Mouse (Mus musculus): ENCODE measurements at regions not wholly inside any gene's neighbourhood (a gene's known extent, or its start where the extent isn't known, plus 50 kb on each side); places are given as distances from the start of the nearest gene placed in this dataset.

DNA sequence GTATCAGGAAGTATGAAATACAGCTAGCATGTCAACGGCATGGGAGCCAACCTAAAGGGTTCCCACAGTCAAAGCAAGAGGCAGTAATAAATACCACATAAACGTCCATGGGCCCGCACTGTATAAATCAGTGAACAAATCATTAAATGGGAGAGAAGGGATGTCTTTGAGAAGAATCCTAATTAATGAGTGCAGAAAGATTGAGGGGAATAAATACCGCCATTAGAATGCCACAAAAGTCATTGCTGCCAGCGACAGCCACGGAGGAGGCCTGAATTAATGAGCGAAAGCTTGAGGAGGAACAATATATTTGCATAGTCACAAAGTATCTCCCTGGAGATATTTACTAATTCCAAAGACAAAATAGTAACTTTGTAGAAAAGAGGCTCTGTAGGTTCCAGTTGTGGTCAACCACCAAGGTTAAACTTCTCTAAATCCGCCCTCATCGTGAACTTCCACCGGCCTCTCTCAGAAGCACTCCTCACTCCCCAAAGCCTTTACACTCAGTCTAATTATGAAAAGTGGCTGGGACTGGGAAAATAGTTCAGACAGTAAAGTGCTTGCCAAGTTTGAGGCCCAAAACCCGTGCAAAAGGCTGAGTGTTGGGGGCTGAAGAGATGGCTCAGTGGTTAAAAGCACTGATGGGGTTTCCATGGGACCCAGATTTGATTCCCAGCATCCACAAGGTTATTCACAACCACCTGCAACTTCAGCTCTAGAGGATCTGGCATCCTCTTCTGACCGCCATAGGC is 64.4 kb upstream of the Ppp1r26 start:
- Histone ChIP-seq H3K4me3 (replicated peaks; ENCODE audit: insufficient read depth, low read depth, low read length) (no peak overlapping the region), H3K27ac (ENCODE audit: insufficient read depth, low read length) (no peak overlapping the region), H3K4me1 (ENCODE audit: control insufficient read depth, insufficient read depth, low read length) (peaks cover 25% of the 10 kb centered on the region), H3K27me3 (ENCODE audit: control insufficient read depth, insufficient read depth, low read length) (no peaks in the 10 kb centered on the region)
- 90% methylated on average over 12 of the region's 12 CpGs for WGBS
- TF ChIP-seq POLR2A (IDR thresholded peaks at IDR 0.05; ENCODE audit: borderline replicate concordance, insufficient read depth, low read length) (no peak), CTCF (IDR thresholded peaks at IDR 0.05; ENCODE audit: borderline replicate concordance, insufficient read depth, low read depth, low read length) (no peak)
- no peak for DNase-seq

DNA sequence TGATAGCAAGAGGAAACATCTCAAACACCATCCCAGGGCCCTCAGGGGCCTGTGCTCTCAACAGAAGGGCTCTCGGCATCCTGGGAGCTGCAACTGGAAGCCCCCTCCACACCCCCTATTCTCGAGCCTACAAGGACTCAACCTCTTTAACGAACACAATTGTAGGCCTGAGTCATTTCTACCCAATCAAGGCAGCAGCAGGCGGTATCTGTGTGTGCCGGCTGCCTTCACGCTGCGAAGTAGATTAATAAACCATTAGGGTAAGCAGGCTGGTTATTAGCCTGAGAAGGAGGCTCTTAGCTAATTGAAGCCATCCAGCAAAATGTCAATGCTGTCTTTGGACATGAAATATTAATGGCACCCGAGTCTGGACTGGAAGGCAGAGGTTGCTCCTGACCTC is 61.7 kb upstream of the Ppp1r26 start:
- WGBS = 78% methylated on average over 8 of the region's 8 CpGs
- peaks cover 48% of the 10 kb centered on the region for H3K4me1 ChIP-seq (ENCODE audit: control insufficient read depth, insufficient read depth, low read length)
- H3K27ac ChIP-seq (ENCODE audit: insufficient read depth, low read length) = peak overlapping the region; percentile 62
- TF ChIP-seq CTCF (IDR thresholded peaks at IDR 0.05; ENCODE audit: borderline replicate concordance, insufficient read depth, low read depth, low read length) (no peak), POLR2A (IDR thresholded peaks at IDR 0.05; ENCODE audit: borderline replicate concordance, insufficient read depth, low read length) (no peak)
- DNase-seq = no peak
- no peak overlapping the region for H3K4me3 ChIP-seq (replicated peaks; ENCODE audit: insufficient read depth, low read depth, low read length)
- no peaks in the 10 kb centered on the region for H3K27me3 ChIP-seq (ENCODE audit: control insufficient read depth, insufficient read depth, low read length)

DNA sequence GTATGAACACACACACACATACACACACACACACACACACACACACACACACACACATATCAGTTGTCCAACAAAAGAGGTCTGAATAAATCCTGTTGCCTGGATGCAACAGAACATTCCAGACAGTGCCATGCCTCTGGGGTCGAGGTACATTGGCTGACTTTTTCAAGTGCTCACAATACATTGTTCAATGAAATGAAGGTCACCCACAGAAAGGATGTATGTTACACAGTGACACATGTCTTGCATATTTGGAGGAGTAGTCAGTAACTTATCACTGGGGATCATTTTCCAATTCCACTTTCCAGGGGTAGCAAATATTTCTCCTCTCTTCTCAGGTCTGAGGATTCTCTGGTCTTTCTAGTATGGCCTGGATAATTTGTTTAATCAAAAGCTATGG is 59.8 kb upstream of the Ppp1r26 start:
- WGBS = 28% methylated on average over 1 of the region's 1 CpGs
- Histone ChIP-seq H3K27ac (ENCODE audit: insufficient read depth, low read length) (peak overlapping the region; percentile 91), H3K4me3 (replicated peaks; ENCODE audit: insufficient read depth, low read depth, low read length) (no peak overlapping the region), H3K4me1 (ENCODE audit: control insufficient read depth, insufficient read depth, low read length) (peaks cover 51% of the 10 kb centered on the region), H3K27me3 (ENCODE audit: control insufficient read depth, insufficient read depth, low read length) (no peaks in the 10 kb centered on the region)
- no peak for DNase-seq
- no peak for TF ChIP-seq POLR2A (IDR thresholded peaks at IDR 0.05; ENCODE audit: borderline replicate concordance, insufficient read depth, low read length)
- no peak for TF ChIP-seq CTCF (IDR thresholded peaks at IDR 0.05; ENCODE audit: borderline replicate concordance, insufficient read depth, low read depth, low read length)

DNA sequence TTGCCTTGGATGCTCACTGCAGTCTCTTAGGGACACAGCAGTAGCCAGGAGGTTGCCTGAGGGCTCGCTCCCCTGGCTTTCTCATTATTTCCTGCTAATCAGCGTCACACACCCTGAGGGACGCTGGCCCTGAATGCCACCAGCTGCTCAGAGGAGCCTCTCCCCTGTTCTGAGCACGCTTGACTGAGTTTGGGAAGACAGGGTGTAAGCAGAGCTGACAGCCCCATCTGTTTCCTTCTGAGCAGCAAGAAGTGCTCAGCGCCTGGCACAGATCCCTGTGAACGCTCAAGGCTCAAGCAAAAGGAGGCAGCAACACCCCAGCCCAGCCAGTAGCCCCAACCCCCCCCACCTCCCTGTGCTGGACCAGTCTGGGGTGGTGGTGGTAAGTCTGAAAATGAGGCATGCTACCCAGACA is 59.2 kb upstream of the Ppp1r26 start:
- no peak overlapping the region for H3K4me3 ChIP-seq (replicated peaks; ENCODE audit: insufficient read depth, low read depth, low read length)
- H3K27ac ChIP-seq (ENCODE audit: insufficient read depth, low read length) = peak overlapping the region; percentile 91
- peak; percentile 8; the same call in 1 of the 2 replicates for TF ChIP-seq CTCF (IDR thresholded peaks at IDR 0.05; ENCODE audit: borderline replicate concordance, insufficient read depth, low read depth, low read length)
- peak; percentile 36; the same call in 1 of the 2 replicates for TF ChIP-seq POLR2A (IDR thresholded peaks at IDR 0.05; ENCODE audit: borderline replicate concordance, insufficient read depth, low read length)
- WGBS = 5% methylated on average over 6 of the region's 6 CpGs
- no peaks in the 10 kb centered on the region for H3K27me3 ChIP-seq (ENCODE audit: control insufficient read depth, insufficient read depth, low read length)
- peak; percentile 95 to 99 for DNase-seq
- peaks cover 51% of the 10 kb centered on the region for H3K4me1 ChIP-seq (ENCODE audit: control insufficient read depth, insufficient read depth, low read length)

DNA sequence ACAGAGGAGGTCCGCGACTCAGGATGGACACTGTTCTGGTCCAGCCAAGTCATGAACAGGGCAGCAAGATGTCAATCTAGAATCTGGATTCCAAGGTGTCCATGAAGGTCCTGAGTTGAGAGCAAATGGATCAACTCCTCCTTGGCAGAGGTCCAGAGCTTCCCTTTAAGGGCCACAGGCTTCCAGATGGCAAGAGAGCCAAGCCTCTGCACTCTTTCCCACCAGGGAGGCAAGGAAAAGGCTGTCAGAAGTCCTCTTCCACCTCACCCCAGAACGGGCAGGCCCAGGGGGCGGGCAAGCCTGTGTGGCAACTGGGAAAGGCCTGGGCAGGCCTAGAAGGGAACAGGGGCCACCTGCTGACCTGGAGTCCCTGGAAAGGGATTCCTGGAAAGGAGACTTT is 58.7 kb upstream of the Ppp1r26 start:
- WGBS = 14% methylated on average over 4 of the region's 4 CpGs
- no peak overlapping the region for H3K4me3 ChIP-seq (replicated peaks; ENCODE audit: insufficient read depth, low read depth, low read length)
- no peaks in the 10 kb centered on the region for H3K27me3 ChIP-seq (ENCODE audit: control insufficient read depth, insufficient read depth, low read length)
- DNase-seq = peak in 1 of 2 experiments; percentile 82
- peak overlapping the region; percentile 91 for H3K27ac ChIP-seq (ENCODE audit: insufficient read depth, low read length)
- TF ChIP-seq CTCF (IDR thresholded peaks at IDR 0.05; ENCODE audit: borderline replicate concordance, insufficient read depth, low read depth, low read length) (no peak), POLR2A (IDR thresholded peaks at IDR 0.05; ENCODE audit: borderline replicate concordance, insufficient read depth, low read length) (no peak)
- H3K4me1 ChIP-seq (ENCODE audit: control insufficient read depth, insufficient read depth, low read length) = peaks cover 51% of the 10 kb centered on the region

DNA sequence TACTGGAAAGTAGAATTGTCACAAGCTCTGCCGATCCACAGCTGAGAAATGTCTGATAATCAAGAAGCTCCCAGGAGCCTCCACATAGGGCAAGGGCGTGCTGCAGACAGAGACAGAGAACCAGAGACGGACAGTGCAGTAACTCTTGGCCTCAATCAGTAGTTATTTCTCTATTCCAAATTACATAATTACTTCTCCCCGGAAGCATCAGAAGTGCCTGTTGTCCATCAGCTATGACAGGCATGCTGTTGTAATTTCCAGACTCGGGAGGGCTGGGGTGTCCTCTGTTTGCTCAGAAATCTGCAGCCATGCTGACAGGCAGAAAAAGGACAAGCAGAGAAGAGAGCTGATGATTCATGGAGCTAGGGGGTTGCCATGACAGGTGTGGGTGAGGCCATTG is 56.9 kb upstream of the Ppp1r26 start:
- WGBS = 81% methylated on average over 5 of the region's 5 CpGs
- H3K4me1 ChIP-seq (ENCODE audit: control insufficient read depth, insufficient read depth, low read length) = peaks cover 51% of the 10 kb centered on the region
- no peak overlapping the region for H3K4me3 ChIP-seq (replicated peaks; ENCODE audit: insufficient read depth, low read depth, low read length)
- TF ChIP-seq CTCF (IDR thresholded peaks at IDR 0.05; ENCODE audit: borderline replicate concordance, insufficient read depth, low read depth, low read length) = no peak
- no peak for TF ChIP-seq POLR2A (IDR thresholded peaks at IDR 0.05; ENCODE audit: borderline replicate concordance, insufficient read depth, low read length)
- no peak for DNase-seq
- H3K27me3 ChIP-seq (ENCODE audit: control insufficient read depth, insufficient read depth, low read length) = no peaks in the 10 kb centered on the region
- H3K27ac ChIP-seq (ENCODE audit: insufficient read depth, low read length) = no peak overlapping the region

DNA sequence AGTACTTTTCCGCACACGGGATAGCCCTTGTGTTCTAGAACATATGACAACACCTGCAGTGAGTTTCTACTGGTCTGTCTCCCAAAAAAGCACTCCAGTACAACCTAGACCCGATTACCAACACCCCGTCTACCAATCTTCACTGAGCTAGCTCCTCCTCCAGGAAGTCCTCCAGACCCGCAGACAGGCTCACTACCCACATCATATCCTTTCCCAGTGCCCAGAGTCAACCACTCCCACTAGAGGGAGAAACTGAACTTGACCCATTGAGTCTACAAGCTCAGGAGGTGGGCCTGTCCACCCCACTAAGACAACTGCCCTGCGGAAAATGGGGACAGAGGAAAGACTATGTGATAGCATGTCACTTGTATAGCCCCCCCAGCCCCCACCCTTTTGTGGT is 51.2 kb upstream of the Ppp1r26 start:
- Histone ChIP-seq H3K4me1 (ENCODE audit: control insufficient read depth, insufficient read depth, low read length) (peaks cover 20% of the 10 kb centered on the region), H3K27me3 (ENCODE audit: control insufficient read depth, insufficient read depth, low read length) (no peaks in the 10 kb centered on the region), H3K4me3 (replicated peaks; ENCODE audit: insufficient read depth, low read depth, low read length) (no peak overlapping the region), H3K27ac (ENCODE audit: insufficient read depth, low read length) (no peak overlapping the region)
- TF ChIP-seq CTCF (IDR thresholded peaks at IDR 0.05; ENCODE audit: borderline replicate concordance, insufficient read depth, low read depth, low read length) = no peak
- TF ChIP-seq POLR2A (IDR thresholded peaks at IDR 0.05; ENCODE audit: borderline replicate concordance, insufficient read depth, low read length) = no peak
- DNase-seq = no peak
- 95% methylated on average over 6 of the region's 6 CpGs for WGBS

All from cerebellum, adult 2 months (tissue).